In the genomic region with DNA sequence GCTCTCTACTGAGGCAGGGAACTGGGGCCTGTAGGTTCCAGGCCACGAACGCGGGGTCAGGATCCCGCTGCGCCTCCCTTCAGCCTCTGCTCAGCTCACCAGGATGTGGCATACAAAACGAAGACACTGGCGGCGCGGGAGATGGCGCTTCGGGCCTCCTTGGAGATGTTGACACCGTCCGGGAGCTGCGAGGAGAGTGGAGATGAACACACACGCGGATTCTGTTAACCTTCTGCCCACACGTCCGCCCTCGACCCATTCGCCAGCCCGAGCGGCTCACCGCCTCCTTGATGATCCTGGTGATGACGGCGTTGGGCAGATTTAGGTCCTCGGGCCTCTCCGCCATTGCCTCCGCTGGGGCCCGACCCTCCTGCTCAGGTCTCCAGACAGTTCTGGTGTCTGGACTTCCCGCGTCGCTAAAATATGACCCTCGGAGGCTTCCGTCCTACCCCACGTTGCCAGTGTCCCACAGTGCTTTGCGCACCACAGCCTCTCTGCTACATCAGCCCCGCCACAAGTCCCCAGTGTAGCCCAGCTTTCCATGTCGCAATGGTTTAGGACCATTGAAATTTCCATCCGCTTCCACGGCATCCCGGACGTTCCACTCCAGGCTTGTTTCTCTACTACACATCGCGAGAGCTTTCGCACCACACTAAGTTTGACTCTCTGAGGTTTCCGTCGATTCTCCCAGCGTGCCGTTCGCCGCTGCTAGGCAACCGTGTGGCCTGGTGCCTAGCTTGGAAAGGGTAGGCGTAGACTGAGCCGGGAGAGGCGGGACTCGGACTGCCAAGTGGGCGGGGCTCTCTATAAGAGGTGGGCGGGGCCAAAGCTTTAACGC, we compare ENCODE assay signal across 8 mouse cellular contexts. TPM values are rescaled to one million over a fixed set of nuclear protein-coding genes. Genes with fewer than 3 reads are reported as not detected.
DNase-seq lines count a peak whose midpoint lies in the region; ATAC-seq lines count a peak whose summit lies in the region.

Pole3 (minus strand) TSS at position 418 of the 838 bp plus-strand sequence.
4933430I17Rik (plus strand) TSS at position 719 of the 838 bp plus-strand sequence.

- H3K4me3 ChIP-seq in hindbrain, embryonic 12.5 days, result peak within 1 kb of the TSS; percentile 69

- peak; percentile 99 for DNase-seq in Muller cell, postnatal 12 days (ENCODE audit: inconsistent ontology term)
- DNase-seq in cerebellum, adult 9-11 months, result peak; percentile 97
- peak; percentile 95 to 96 for DNase-seq in frontal cortex, postnatal 10 days (ENCODE audit: low spot score in 2 of 2)
- peak; percentile 98 to 99 for DNase-seq in layer of hippocampus, postnatal 14 days (ENCODE audit: low spot score in 2 of 2)
- DNase-seq in lung, postnatal 14 days, result peak; percentile 99
- peak; percentile 99 for DNase-seq in retina, adult 2 months (ENCODE audit: low read depth, low spot score)
- DNase-seq in thymus, postnatal 36 days, result peak; percentile 90 to 93

- WGBS in hindbrain, embryonic 12.5 days, result under 1% methylated on average over 59 of the region's 59 CpGs

- H3K9me3 ChIP-seq in hindbrain, embryonic 12.5 days (replicated peaks), result no peaks in the 10 kb centered on the region

- peak within 1 kb of the TSS; percentile 77 for H3K9ac ChIP-seq in hindbrain, embryonic 12.5 days

- H3K4me2 ChIP-seq in hindbrain, embryonic 12.5 days (replicated peaks), result peak within 1 kb of the TSS; percentile 90

- 0 out of 2 replicates have a peak, but pooled peaks cover 3% of the 10 kb centered on the region for H3K27me3 ChIP-seq in hindbrain, embryonic 12.5 days

- peak within 1 kb of the TSS; percentile 96 for H3K27ac ChIP-seq in hindbrain, embryonic 12.5 days

- ATAC-seq in hindbrain, embryonic 12.5 days (ENCODE audit: low FRiP score), result peak; percentile 99

- peaks cover 8% of the 10 kb centered on the region for H3K36me3 ChIP-seq in hindbrain, embryonic 12.5 days

- H3K4me1 ChIP-seq in hindbrain, embryonic 12.5 days, result peaks cover 13% of the 10 kb centered on the region

RNA-seq across cellular contexts. Expression of gene Pole3, which starts in this region (rescaled TPM):
- polyA plus RNA-seq in hindbrain, embryonic 12.5 days (2016; fragmentation: Nextera tagmentation; extraction: Ambion mirVana), result 80.2 and 84.7 TPM in 2 replicates
- 10 to 100 TPM; 23.8 to 26.3 TPM for total RNA-seq in layer of hippocampus, postnatal 14 days (2021)

RNA-seq across cellular contexts. Expression of gene 4933430I17Rik, which starts in this region (rescaled TPM):
- polyA plus RNA-seq in hindbrain, embryonic 12.5 days (2016; fragmentation: Nextera tagmentation; extraction: Ambion mirVana), result 0.84 and 1.2 TPM in 2 replicates
- total RNA-seq in layer of hippocampus, postnatal 14 days (2021), result under 1 TPM; 0.30 to 0.57 TPM

Comparison
In these comparisons a context has a peak if more than half of its experiments do, and no peak if none do; other contexts are left out.
1. Peak in every context shown above with its lines: DNase-seq, ATAC-seq, H3K4me3 ChIP-seq and H3K27ac ChIP-seq.